Mouse (Mus musculus) cerebellum, adult 11 months (tissue): ENCODE measurements around the gene Cab39.
A peak's percentile ranks its signal among the peaks of the same experiment; 100 is the strongest.

Experiments
- DNase-seq: peaks from one replicate; pipeline ENCODE4 v3.0.0; 2022

Cab39 gene

DNA sequence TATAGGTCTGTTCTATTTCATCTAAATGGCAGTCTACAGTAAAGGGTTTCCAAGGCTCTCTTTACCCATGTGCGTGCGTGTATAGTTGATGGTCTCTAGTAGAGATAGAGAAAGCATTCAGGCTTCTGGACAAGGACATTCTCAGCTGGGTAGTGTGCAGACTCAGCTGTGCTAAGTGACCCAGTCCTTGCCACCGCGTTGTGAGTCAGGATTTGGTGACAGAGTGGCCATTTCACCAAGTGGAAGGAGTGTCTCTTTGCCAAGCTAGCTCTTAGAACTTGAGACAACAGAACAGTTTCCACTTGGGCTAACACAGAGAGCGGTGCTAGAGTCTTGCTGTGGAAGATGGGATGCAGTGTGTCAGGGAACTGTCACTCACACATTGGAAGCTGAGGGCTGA lies 57.6 kb downstream of the Cab39 start:
- no peak for DNase-seq

DNA sequence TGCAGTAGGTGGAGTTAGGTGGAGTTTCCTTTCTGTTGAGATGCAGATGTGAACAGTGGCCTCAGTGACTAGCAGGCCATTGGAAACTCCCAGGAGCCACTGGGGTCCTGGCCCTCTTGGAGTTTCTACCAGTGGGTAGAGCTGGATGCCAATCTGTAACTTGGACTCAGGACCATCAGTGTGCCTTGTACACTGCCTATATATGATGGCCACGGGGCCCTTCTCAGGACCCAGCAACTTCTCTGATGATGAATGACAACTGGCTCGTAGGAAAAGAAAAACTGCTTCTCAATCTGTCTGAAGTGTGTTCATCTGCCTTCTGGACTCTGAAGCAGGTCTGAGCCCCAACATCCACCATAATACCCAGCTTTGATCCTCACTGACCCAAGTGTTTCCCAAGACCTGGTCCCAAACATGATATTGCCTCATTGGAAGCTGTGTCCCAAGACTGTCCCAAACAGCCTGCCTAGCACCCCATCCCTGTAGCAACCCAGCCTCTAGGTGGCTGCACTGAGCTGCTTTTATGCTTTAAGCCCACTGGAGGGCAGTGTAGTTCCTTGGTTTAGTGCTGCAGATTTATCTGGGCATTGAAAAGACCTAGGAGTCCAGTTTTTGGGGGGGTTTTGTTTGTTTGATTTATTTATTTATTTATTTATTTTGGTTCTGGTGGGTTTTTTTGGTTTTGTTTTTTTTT lies 59.9 kb downstream of the Cab39 start:
- peak; percentile 62 for DNase-seq

DNA sequence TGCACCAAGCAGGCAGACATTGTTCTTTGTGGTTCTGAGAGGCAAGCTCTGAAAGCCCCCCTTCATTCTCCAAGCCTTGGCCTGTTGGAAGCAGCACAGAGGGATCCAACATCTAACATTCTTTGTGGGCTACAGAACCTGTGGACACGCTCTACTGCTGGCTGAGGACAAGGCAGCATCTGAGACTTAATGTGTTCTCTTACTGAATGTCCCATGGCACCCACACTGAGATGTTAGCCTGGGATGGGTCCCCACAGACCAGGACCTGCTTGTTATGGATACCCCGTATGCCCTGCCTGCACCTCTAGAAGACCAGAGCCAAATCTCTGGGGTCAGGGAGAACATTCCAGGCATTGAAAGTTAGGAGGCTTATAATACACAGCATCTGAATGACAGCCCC lies 60.6 kb downstream of the Cab39 start:
- no peak for DNase-seq

DNA sequence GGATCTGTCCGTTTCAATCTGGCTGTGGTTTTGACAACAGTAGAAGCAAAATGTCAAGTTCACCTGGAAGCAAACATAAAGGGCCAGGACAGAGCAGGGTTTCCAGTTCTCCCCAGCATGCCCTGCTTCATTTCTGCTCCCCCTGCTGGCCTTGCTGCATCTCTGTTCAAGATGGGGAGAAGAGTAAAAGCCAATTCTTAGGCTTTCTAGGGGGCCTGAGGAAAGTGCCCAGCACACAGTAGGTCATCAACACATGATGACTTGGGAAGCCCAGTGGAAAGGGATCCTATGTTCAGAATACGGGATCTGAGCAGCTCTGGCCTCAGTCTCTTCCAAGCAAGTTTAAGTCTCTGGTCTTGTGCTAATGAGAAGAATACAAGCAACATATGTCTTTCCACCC lies 61.2 kb downstream of the Cab39 start:
- DNase-seq: no peak

DNA sequence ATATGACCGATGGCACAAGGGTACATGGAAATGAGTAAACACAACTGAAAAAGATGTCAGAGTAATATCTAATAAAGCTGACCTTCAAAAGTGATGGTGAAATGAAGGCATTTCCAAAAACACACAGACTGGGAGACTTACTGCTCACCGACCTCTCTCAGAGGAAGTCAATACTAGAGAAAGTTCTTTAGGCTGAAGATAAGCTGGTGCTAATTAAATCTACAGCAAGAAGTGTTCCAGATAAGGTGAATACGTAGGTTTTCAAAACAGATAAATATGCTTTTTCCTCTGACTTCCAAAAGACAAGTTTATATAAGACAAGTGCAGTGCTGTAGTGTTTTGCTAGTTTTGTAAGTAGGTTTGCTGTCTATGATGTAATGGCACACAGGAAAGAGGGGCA lies 63.0 kb downstream of the Cab39 start:
- no peak for DNase-seq

DNA sequence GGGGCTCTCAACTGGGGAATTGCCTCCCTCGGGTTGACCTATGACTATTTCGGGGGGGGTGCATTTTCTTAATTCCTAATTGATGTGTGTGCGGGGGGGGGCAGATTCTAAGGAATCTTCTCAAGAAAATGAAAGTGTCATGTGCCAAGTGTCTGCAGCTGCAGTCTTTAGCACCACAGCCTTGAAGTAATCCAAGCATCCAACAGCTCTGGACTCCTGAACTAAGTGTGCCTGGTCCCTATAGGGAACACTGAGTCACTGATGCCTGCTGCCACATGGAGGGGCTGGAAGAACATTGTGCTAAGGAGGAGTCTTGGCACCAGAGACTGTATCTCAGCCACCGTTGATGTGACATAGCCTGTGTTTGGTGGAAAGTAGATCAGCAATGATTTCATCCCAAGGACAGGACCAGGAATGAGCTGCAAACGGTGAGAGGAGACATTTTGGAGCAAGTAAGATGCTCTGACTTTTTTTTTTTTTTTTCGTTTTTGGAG lies 64.1 kb downstream of the Cab39 start:
- DNase-seq: no peak

DNA sequence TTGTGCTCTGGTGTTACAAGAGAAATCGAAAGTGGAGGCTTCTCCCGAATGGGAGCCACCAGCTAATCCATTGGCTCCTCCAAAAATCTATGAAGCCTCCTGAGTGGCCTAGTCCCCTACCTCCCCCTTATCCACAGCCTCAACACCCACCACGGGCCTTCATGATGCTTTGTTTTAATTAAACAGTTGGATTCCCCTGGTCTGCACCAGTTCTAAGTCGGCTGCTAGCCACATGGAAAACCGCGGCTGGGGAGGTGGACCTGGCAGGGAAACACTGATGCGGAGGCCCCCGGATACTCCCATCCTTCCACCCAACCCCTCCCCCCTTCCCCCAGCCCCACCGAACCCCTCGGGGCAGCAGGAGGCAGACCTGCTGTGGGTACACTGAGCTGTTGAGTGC lies 71.1 kb downstream of the Cab39 start:
- no peak for DNase-seq

DNA sequence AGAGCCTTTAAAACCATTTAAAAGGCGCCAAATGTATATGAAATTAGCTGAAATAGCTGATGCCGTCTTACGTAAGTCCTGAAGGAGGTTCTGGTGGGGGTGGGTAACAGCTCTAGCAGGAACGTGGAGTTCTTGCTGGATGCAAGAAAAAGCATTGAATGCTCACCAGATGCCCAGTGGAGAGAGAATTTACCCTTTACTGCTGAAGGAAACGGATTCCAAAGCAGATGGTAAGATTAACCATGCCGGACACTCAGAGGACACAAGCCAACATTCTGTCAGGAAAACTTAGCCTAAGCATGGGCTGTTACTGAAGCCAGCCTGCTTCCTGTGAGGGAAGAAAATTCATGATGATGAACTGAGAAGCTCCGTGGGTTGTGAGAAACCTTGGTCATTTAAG lies 76.8 kb downstream of the Cab39 start:
- DNase-seq: peak; percentile 24

DNA sequence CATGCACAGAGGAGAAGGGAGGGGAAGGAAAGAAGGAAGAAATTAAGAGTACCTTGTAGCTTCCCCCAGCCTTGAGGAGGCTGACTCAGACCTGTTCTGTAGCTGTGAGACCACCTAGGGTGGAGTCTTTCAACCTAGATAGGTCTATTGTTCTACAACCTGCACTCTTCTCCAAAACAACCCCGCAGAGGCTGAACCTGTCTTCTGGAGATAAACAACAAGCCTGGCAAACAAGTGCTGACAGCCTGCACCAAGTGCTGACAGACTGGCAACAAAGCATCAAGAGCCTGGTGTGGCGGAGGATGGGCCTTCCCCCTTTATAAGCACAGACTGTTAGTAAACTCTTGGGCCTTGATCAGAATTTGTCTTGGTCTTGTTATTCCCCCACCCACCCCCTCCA lies 77.3 kb downstream of the Cab39 start:
- DNase-seq: no peak

DNA sequence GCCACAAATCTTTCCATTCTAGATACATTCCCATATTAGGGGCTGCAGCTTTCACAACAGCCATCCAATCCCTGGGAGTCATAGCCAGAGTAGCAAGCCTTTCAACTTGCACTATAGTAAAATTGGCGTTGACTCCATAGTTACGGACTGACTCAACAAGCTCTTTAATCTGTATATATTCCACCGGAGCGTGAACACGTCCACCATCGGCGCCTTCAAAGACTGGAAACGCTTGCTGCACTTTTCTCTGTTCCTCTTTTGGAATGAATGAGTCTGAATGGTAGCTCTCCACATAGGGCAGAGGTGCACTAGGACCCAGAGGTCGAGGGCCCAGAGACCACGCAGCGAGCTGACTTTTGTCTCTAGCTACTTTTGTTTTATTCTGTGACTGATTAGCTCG lies 88.8 kb downstream of the Cab39 start:
- DNase-seq: no peak

DNA sequence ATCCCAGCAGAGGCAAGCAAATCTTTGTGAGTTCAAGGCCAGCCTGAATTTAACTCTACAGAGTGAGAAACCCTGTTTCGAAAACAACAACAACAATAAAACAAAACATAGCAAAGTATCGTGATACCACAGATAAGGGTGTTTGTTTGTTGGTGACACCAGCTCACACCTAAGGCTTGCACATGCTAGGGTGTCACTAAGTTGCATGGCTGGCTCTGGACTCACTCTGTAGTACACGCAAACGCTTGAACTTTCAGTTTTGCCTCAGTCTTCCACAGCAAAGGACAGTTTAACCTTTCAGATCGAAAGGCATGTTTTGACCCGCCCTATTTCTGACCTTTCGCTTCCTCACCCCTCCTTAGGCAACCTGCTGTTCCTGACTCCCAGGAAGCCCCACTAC lies 94.0 kb downstream of the Cab39 start:
- DNase-seq: no peak

DNA sequence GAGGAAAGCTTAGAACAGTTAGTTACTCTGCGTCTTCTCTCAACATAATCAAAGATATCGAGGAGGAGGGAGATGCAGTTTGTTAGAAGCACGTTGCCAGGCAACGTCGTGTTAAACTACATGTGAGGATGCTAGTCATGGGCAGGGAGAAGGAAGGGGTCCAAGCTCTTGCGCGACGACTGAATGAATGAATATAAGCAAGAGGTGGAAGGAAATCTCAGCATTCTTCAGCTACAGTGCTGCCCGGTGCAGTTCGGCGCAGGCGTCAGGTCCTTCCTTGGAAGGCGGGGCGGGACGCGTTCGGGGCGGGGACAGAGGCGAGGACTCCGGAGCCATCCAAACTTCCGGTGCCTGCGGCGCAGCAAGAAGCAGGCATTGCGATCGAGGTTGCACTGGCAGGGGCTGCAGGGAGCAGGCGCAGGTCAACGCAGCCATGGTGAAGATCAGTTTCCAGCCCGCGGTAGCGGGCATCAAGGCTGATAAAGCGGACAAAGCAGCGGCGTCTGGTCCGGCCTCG lies 101.0 kb downstream of the Cab39 start, which contains the start of gene Itm2c:
Gene Itm2c, plus strand, starts transcription at position 51 of the 517 bp plus-strand sequence.
- DNase-seq: peak; percentile 85

DNA sequence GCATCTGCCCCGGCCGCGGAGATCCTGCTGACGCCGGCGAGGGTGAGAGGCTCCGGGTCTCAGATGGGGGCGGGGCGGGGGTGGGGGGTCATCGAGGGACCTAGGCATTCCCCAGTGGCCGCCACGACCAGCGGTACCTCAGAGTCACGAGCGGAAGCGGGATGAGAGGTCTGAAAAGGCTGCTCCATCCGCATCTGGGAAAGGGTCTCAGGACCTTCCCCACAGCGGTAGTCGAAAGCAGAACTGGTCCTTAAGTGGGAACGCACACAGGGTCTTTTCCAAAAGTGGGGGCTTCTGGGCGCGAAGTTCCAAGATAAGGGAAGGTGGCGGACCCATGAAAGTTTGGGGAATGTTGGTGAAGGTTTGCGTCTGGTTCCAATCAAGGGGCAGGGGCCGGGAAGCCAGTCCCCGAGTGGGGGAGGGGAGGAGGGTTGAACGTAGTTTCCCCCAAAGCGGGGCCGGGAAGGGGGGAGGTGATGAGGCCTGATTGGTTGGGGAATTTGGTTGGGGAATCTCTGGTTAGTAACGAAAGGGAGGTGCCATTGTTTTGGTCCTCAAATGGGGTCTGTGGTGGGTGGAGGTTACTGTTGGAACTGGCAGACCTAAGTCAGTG lies 101.6 kb downstream of the Cab39 start:
- peak; percentile 53 for DNase-seq

DNA sequence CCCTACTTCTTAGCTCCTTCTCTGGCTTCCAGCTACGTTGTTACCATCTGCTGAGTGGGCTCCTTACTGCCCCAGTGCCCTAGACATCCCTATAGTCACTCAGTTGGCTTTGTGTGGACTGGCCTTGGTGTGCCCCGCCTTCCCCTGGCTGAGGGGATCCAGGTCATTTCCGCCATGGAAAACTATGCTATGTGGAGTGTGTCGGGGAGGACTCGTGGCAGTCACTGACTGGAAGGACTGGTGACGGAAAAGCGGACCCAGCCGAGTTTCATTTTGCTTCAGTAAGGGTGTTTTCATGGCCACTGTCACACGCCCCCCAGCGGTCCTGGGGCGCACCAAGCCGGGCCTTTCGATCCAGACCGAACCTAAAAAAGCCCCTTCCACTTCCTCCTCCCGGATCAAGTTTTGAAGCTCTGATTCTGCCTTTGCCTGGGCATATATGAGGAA lies 102.2 kb downstream of the Cab39 start:
- peak; percentile 55 for DNase-seq

DNA sequence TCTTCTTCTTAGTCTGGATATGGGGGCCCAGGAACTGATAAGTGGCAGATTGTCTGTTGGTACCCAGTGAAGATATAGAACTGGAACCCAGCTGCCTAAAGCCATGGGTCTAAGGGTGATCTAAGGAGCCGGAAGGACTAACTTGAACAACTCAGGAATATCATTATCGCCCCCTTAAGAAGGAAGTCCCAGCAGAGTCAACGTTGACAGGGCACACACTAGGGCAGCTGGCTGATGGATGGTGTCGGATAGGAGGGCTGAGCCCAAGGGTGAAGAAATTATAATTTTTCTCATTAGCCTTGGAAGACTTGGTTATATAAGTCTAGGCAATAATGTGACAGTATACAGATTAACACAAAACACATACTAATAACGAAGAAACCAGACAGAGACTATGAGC lies 102.9 kb downstream of the Cab39 start:
- no peak for DNase-seq

DNA sequence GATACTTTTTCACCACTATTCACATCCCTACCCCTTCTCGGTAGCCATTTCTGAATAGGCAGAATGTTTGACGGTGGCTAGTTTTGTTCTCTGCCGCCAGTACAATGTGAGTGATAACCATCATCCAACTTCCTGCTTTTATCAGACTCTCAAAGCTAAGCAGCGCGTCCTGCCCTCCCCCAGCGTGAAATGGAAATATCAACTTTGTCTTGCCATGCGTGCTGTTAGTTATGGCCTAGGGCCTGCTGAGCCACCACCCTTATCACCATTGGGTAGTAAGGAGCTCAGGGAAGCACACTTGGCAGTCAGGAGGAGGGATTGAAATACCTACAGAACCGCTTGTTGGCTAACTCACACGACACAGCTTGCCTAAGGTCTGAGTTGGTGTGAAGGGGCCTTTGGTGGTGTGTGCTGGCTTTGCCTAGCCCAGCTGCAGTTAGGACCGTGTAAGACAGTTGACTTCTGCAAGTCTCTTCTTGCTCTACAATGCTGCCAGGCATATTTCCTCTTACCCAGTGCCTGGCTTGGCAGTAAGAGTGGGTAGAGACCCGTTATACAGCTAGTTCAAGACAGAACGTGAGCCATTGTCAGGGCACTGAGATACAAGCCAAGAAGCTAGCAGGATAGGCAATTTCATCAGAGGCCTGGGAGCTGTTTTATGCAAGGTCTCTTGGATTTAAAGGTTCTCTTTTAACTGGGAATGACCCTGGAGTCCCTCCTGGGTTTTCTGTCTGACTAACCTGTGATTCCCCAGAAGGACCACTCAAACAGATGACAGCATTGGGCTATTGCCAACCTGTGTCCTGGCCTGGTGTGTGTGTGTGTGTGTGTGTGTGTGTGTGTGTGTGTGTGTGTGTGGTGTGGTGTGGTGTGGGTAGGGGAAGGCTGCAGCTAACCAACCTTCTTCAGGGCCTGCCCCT lies 103.8 kb downstream of the Cab39 start:
- DNase-seq: no peak

DNA sequence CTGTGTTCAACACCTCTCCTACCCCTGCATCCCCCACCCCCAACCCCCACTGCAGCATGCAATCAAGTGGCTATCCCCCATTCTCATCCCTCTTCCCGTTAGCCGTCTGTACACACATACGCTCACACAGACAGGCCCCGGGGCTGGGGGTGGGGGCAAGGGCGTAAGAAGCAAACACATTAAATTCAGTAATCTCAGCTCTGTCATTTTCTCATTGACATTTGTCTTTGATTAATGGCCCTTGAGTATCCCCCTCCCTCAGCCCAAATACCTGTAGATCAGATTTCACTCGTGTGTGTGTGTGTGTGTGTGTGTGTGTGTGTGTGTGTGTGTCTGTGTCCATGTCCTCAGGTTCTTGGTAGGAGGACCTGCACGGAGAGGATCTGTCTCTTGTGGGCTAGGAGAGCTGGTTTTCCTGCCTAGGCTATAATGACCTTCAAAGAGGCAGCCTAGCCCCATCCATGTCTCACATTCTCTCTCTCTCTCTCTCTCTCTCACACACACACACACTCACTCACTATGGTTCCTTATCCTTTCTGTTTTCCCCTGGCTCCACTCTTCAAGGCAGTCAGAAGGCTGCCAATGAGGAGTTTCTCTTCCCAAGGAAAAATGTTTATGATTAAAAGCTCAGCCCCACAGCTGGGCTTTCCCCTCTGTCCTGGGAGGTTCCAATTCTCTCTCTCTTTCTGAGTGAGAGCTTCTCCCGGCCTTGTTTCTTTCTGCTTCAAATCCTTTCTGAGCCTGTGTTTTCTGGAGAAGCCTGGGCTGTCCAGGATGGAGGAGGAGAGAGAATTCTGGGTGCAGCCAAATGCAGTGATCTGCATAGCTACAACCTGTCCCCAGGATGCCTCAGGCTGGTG lies 104.9 kb downstream of the Cab39 start:
- peak; percentile 6 for DNase-seq

DNA sequence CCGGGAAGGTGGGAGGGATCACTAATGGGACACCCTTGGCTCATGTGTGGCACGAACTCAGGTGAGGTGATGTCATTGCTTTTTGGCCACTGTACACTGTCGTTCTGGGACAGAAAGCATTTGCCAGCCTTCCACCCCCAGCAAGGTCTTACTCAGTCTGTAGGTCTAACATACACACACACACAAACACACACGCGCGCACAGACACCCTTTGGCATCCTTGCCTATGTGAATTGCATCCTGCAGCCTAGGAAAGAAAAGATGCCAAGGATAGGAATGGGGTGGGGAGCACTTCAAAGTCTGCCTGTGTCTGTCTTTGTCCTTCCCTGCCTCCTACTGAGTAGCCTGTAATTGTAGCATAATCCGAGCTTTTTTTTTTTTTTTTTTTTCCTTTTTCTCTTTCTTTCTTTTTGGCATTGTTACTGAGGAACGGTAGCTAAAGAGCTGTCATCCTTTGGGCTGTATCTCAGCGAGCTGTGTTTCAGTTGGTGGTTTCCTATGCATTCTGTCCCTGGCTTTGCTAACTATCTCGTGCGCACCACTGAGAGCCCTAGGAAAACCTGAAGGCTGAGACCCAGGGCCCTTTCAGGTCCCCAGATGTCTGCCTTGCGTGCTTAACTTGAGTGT lies 105.6 kb downstream of the Cab39 start:
- peak; percentile 62 for DNase-seq

DNA sequence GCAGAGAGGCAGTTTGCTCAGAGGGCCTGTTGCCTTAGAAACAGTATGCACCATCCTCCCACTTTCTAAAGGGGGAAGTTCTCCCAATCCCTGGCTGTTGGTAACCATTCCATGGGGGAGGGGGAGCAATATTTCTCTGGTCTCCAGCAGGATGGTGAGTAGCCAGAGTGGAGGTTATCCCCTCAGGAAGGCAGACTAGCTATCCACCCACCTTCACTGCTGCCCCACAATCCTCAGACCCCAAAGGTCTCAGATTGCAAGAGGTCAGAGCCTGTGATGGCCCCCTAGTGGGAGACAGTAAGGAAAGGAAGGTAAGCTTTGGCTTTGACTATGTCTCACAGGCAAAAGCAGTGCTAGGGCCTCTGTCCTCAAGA lies 106.1 kb downstream of the Cab39 start:
- DNase-seq: peak; percentile 17

DNA sequence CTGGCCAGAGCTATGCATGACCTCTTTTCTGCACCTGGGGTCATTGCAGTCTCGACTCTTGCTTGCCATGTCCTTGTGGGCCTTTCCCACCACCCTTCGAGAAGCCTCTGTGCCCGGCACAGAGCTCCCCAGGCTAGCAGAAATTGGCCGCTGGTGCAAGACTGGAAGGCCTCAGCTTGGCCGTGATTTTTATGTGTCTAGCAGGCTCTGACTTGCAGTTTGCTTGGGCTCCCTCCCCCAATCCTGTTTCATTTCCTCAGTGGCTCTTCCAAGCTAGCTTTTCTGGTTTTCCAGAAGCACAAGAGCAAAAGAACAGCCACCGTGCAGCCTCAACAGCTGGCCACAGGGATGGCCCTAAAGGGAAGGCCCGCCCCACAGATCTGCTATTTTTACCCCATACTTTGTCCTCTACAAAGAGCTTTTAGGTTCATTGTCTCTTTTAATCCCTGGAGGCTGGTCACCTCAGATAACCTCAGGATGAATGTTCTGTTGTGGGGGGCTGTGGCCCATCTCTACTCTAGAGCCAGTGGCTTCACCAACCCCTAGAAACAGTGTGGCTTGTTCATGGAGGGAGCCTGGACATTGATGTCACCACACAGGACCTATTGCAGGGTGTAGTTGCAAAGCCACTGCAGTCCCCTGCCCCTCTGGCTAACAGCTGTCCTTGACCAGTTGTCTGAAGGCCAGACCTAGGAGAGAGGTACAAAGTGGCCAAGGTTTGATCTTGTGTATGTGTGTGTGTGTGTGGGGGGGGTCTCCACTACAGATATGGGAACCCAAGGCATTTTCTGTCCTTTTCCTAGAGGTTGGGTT lies 107.5 kb downstream of the Cab39 start:
- peak; percentile 20 for DNase-seq
